Mouse (Mus musculus) spleen, postnatal 0 days (tissue): ENCODE results near the gene Slitrk3. TPM values are rescaled to one million over a fixed set of nuclear protein-coding genes. Genes with fewer than 3 reads are reported as not detected.

Source experiments
- polyA plus RNA-seq: library from polyadenylated mRNA; unstranded; fragments of >200 nt; fragmentation: Nextera tagmentation; extraction: Ambion mirVana; gene quantifications from 2 replicates; pipeline ENCODE4 v1.2.1, GENCODE M21; 2015

Gene Slitrk3
- not detected in 2 replicates for polyA plus RNA-seq

GRCm38 (mm10) chr3:73057197-73057811 is at the start of gene Slitrk3:
Gene Slitrk3, minus strand, starts transcription at chr3:73057803.

Other genes starting within 250 kb of the Slitrk3 start
- not detected in 2 replicates for gene Sis, start 89.9 kb downstream of the Slitrk3 start, polyA plus RNA-seq